Mouse (Mus musculus) urinary bladder, postnatal 10 days (tissue): Measurements from ENCODE around the gene Masp1.

Experiments used
- DNase-seq: peaks from one replicate; pipeline ENCODE4 v3.0.0; 2022; ENCODE audit warnings: low spot score

The Masp1 gene

GRCm38 (mm10) chr16:23511166-23511935 is 9.3 kb downstream of the Masp1 start:
- DNase-seq = no peak

DNA sequence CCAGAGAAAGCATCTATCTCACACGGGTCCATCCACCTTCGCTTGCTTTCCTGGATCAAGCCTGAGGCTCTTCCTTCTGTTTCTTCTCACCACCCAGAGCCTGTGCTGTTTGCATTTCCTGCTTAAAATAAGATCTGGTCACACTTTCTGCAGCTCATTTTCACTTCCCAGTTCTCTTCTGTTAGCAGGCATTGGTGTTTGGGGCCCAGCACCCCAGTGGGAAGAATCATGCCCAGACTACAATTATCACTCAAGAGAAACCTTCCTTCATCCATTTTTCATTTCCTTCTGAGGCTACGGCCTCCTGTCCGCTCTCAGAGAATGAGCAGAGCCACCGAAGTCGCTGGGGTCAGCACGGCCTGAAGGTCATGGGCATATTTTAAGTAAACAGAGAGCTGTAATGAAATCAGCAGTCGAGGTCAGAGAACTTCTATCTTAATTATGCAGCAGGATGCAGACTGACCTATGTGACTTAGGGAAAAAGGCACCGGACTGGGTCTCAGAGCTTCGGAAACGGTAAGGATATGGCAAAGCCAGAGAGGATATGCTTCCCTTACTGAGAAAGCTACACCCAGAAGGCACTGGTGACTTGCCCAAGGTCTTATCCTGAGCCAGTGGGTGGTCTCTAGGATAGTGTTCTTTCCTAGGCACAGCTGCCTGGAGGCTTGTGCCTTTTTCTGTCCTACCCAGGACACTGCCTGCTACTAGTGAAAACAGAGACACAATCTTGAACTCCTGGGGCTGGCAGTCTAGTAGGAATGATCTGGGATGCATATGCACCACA is 14.5 kb downstream of the Masp1 start:
- no peak for DNase-seq

DNA sequence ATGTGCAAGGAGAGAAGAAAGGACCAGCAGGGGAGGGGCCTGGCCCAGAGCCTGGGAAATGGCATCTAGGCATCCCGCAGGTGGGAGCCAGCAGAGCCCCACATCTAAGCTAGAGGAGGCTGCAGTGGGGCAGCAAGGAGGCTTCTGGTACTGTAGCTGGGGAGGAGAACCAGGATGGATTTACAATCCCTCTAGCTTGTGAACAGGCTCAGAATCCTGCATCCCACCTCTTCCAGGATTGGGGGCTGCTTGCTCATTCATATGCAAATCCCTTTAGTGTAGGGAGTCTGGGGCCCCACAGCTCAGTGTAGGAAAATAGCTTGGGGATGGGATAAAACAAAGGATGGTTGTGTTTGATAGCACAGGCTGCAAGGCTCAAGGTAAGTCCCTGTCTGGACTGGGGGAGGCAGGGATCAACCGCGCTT is 16.3 kb downstream of the Masp1 start:
- no peak for DNase-seq

GRCm38 (mm10) chr16:23503351-23503750 is 17.3 kb downstream of the Masp1 start:
- no peak for DNase-seq

DNA sequence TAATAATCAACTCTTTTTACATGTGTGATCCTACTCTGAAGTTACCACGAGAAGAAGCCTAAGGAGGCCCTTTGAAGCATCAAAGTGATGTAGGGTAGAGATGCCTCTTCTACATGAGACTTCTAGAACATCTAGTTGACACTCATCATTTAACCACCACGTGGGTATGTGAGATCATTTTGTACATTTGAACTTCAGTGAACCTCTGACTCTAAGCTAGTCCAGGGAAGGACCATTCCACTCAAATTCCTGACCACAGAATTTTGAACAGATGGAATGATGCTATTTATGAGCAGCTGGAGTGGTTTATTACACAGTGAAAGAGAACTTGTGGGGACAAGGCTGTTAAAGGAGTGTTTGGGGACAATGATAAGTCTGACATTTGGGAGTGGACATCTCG is 18.1 kb downstream of the Masp1 start:
- no peak for DNase-seq

DNA sequence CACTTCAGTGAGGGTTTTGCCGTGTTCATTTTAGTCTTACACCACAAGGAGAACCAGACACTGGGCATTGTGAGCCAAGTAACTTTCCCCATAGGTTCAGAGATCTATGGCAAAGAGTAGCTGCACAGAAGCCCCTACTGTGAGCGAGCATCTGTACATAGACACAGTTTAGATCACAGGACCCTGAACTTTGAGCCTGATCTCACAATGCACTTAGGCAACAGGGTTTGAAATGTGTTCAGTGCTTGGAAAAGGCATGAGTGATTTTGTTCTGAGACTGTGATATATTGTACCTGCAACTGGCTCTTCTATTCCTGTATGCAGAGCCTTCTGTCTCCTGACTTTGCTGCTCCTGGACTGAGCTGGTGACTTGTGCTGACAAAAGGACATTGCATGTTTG is 19.3 kb downstream of the Masp1 start:
- no peak for DNase-seq

DNA sequence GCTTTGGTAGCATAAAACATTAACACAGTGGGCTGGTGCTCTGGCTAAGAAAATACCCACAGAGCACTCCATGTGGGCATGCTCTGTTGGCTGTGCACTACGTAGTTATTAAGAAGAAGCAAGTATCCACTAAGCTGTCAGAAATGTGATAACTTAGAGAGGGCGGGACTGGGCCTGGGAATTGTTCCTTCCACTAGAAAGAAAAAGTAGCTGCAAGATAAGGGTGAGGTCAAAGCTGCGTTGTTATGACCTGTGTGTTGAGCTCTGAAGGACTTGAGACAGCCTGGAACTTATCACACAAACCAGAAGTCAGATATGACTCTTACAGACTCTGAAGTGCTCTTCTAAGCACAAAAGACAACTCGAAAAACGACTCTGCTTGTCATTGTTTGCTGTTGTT is 20.1 kb downstream of the Masp1 start:
- no peak for DNase-seq

DNA sequence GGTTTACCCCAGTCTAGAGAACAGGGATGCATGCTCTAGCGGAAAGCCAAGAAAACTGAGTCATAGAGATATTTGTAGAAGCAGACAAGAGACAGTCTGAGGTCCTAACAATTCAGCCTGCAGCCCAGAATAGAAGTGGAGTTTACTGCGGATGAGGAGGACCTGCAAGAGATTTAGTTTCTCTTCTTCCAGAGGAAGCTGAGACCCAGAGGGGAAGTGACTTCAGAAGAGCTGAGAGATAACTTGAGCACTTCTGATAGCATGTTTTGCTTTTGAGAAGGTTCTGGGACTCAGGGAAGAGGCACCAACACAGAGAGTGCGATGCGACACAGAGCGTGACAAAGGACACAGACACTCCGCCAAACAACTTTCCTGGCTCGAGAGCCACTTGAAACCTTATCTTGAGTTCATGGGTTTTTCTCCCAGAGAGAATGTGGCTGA is 21.9 kb downstream of the Masp1 start:
- DNase-seq = no peak

- DNase-seq = no peak
These were observed 22.7 kb downstream of the Masp1 start for GRCm38 (mm10) chr16:23497881-23498280.

DNA sequence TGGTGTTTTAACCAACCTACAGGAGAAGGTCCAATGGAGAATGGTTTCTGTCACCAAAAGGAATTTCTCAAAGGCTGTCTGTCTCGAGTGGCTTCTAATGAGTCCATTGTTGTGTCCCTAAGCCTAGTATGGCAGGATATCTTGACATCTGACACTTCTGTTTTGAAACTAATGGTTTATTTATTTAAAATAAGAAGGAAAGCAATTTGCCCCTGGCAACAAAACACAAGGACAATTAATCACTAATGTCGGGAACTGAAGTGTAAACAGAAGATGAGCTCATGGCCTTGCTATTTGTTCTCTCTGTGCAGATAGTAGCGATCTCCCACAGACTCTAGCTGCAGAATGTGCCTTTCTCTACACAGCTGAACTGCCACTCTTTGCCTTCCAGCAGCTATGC is 23.2 kb downstream of the Masp1 start:
- no peak for DNase-seq

DNA sequence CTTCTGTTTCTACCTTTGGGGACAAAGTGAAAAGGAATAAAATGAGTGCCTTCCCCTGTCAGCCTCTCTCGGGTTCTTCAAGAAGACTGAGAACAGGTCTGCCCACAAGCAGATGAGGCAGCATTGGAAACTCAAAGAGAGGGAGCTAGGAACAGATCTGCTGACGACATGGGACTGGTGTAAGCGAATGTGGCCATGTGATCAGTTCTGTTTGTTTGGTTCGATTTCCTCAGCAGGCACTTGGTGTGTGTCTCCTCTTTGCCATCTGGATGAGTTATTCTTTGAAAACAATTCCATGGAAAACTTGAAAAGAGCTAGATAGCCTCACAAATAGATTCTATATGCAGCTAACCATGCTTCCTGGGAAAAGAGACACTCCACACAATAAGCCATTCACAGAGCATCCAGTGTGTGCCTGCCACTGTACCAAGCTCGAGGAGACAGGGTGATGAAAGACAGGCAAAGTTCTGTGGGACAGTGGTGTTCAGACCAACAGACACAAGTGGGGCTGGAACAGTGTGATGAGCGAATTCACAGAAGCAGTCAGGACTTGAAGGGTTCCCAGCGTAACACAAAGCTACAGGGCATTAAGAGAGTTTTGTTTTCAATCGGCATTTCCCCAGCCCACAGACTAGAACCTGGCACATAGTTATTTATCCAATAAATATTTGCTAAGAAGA is 24.2 kb downstream of the Masp1 start:
- no peak for DNase-seq

GRCm38 (mm10) chr16:23492783-23493182 is 27.8 kb downstream of the Masp1 start:
- DNase-seq = no peak

GRCm38 (mm10) chr16:23483292-23483691 is 37.3 kb downstream of the Masp1 start:
- no peak for DNase-seq

DNA sequence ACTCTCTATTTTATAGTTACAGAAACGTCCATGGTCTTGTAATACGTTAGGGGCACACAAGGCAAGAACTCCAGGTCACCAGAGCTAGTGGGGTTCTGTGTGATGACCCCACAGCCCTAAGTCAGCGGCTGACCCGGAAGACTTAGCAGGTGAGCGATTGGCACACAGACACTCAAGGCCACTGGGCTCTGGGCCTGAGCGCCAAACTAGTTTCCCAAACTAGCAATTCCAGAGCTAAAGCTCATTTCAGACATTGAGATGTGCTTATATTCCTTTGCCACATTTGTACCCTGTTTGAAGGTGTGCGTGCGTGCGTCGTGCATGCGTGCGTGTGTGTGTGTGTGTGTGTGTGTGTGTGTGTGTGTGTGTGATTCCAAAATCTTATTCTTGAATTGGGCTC is 37.8 kb downstream of the Masp1 start:
- DNase-seq = no peak

DNA sequence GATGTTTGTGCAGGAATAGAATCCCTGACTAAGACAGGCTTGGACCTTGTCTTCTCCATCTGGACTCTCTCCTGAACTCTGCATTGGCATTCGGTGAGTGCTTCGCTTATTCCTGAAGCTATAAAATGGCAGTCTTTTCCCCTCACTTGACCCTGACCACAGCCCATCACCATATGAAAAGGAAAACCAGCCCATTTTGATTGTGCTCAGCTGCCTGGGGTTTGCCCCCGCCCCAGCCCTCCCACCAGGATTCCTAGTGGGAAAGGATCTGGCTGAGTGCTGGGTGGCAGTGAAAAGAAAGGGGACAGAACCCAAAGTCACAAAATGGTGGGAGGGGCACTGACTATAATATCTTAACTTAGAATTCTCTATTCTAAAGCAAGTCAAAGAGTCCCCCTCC is 38.4 kb downstream of the Masp1 start:
- no peak for DNase-seq

DNA sequence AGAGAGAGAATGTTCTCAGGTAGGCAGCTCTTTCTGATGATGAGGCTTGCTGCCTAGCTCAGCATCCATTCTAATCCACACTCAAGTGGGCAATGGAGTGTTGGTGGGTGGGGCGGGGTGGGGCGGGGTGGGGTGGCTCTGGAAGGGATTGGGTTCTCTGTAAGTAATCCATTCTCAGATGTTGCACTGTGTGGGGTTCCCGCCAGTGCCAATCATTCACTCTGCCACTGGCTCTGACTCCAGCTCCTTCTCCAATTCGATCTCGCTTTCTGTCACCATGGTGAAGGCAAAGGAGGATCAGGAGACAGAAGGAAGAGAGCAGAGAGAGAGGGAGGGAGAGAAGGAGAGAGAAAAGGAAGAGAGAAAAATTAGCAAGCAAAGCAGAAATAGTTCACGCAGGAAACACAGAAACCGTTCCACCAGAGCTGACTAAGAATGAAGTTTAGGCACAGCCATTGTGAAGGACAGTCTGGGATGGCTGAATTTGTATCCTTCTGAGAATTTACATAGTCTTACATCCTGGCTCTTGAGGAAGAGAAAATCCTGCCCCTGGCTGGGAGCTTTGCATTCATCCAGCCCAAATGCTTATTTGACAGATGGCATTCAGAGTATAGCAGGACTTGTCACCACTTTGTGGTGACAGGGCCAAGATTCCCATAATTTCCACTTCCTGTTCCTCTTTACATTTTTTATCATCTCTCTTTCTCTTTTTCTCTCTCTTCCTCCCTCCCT is 40.6 kb downstream of the Masp1 start:
- no peak for DNase-seq

GRCm38 (mm10) chr16:23476598-23476997 is 44.0 kb downstream of the Masp1 start:
- no peak for DNase-seq

DNA sequence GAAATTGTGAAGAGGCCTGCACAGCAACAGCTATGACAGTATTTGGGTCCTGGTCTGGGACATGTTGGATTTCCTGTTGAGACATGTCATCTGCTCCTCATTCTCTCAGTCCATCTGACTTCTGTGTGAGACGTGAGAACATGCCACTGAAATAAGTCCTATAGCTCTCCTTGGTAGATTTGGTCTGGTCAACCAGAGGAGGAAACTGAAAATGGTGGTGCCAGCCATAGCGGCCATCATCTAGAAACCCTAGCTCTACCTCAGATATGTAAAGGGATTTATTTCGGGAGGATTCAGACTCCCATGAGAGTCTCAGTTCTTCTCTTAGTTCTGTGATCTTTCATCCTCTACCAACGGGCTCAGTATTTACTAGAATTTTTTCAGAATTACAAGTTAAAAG is 45.0 kb downstream of the Masp1 start:
- no peak for DNase-seq

DNA sequence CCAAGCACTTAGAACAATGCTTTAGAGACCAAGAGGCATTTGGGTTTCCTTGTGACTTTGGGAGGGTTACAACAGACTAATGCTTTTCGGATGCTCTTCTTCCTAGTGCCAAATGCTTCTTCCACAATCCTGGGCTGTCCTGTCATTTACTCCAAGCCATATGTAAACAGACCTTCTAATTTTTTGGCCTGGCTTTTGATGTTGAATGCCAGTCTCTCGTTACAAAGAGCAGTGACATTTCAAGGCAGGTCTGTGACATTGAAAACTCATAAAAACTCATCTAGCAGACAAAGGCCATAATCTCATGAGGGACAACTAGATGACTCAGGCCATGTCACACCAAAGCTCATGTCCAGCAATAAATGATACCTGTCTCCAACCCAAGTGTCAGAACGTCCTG is 48.6 kb downstream of the Masp1 start:
- no peak for DNase-seq

DNA sequence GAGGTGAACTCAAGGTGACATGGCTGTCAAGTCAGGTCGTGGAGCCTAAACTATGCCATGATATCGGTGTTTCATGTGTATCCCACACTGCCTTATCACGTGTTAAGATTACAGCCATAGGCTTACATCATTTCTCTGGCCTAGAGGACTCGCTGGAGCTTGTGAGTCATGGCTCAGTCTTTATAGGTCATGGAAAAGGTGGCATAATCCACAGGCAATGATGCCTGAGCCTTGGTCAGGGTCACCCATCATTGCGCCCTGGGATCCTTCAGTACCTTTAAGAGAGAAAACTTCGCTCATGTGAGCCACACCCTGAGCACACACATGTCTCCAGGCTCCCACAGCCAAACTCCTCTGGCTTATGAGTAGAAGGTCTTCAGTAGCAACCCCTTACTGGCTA is 49.1 kb downstream of the Masp1 start:
- DNase-seq = no peak

DNA sequence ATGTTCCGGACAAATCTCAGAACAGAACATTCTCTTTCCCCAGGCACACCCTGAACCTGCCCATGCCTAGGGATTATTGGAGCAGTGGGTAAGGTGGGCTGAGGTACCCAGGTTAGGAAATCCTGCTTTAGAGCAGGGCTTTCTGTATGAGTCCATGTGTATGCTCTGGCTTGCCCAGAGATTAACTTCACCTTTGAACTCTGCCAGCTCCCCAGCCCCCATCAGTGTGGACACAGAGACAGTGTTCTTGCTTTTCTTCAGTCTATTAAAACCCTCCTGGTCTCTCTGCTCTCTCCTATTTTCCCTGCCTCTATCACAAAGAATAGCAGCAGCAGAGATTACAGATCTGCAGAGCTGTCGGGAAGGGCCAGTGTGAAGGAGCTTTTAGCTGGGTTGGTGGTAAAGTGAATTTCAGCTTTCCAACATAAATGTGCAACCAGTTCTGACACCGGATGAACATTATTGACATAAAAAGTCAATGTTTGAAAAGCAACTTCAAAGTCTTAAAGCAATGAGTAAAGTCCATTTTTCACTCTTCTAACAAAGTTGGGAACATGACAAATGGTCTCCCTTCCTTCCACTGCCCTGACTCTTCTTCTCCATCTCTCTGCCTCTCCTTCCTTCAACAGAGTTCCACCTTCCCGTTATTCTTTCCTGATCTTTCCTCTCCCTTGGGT is 56.8 kb downstream of the Masp1 start:
- no peak for DNase-seq
